Mouse (Mus musculus) spleen, postnatal 4 days (tissue): ENCODE results near the gene Nol6.
"Not testable (repeated sequence)": the region's sequence is repeated elsewhere in the genome, so short reads cannot be mapped to it uniquely, and the experiment has no call there.

Source experiments
- DNase-seq, 2 experiments: peaks; one replicate each; pipeline ENCODE4 v3.0.0; 2022; ENCODE audit warnings: low spot score in 2 of 2

The Nol6 gene

GRCm38 (mm10) chr4:41084819-41085218, 39.4 kb downstream of the Nol6 start:
- no peak for DNase-seq

DNA sequence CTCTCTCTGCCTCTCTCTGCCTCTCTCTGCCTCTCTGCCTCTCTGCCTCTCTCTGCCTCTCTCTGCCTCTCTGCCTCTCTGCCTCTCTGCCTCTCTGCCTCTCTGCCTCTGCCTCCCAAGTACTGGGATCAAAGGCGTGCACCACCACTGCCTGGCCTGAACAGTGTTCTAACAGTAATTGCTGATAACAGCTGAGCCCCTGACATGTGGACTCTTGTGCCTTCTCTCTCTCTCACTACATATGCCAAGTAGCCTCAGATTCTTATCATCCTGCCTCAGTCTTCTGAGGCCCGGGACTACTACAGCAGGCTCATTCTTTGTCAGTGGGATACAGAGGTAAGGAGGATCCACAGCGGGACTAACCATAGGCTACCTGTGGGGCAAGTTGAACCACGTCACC, 41.5 kb downstream of the Nol6 start:
- DNase-seq = not testable (repeated sequence)

GRCm38 (mm10) chr4:41081733-41082132, 42.5 kb downstream of the Nol6 start:
- DNase-seq = peak in 1 of 2 experiments; percentile 61

DNA sequence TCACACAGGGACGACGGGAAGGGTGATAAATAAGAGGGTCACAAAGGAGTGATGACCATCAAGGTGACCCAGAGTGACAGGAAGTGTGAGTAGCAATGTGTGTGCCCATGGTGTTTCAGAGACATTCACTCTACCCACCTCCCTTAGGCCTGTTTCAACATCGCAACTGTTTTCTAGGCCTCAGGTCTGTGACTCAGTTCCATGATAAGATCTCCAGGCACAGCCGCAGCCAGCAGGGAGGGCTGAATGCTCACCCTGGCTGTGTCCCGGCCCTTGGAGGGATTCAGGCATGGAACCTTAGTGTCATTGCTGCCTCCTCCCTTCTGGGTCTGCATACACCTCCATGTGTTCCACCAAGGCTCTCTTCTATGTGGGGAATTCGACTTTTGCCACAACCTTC, 45.5 kb downstream of the Nol6 start:
- DNase-seq = no peak

GRCm38 (mm10) chr4:41074461-41074860, 49.8 kb downstream of the Nol6 start:
- DNase-seq = no peak

- no peak for DNase-seq
These were observed 51.0 kb downstream of the Nol6 start for GRCm38 (mm10) chr4:41073008-41073817.

DNA sequence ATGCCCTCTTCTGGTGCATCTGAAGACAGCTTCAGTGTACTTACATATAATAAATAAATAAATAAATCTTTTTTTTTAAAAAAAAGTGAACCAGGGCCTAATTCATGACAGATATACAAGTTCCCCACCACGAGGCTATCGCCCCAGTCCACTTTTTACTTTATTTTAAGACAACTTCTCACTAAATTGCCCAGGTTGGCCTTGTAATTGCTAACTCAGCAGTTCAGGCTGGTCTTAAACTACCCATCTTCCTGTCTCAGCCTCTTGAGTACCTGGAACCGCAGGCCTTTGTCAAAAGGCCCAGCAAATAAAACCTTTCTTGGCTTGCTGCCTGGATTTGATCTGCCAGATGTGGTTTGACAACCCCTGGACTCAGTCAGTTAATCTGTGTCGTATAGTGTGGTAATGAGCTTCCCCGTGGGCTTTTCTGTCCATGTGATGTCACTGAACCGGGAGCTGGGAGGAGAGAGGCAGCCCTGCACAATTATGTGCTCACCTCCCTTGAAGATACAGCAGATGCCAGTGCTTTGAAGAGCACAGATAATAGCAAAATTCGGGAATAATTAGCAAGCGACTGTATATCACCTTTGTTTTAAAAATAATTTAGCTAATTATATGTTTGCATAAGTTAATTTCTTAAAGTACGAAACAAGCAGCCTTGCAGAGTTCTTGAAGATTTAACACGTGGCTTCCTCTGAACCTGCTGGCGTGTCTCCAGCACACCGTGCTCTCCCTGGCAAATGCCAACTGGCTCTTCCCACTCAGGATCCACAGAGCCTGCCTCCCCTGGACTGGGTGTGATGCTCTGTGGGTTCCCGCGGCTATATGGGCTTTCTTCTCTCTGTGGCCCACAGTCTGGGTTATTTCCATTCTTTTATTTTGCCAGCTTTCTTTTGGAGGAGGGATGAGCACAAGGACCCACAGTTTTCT, 52.5 kb downstream of the Nol6 start:
- DNase-seq = no peak

- DNase-seq = no peak
These were observed 59.1 kb downstream of the Nol6 start for GRCm38 (mm10) chr4:41065196-41065595.
